Mouse (Mus musculus): ENCODE results near the gene Diras1. TPM values are rescaled to one million over a fixed set of nuclear protein-coding genes. Genes with fewer than 3 reads are reported as not detected.
A peak's percentile ranks its signal among the peaks of the same experiment; 100 is the strongest.

The Diras1 gene
- polyA plus RNA-seq, 1 experiment from 2014 or later = 13.4 TPM

GRCm38 (mm10) chr10:81026857-81027256, 1.4 kb upstream of the Diras1 start:
- Histone ChIP-seq H3K9ac (no peak overlapping the region), H3K9me3 (replicated peaks) (no peaks in the 10 kb centered on the region), H3K4me1 (peaks cover 14% of the 10 kb centered on the region), H3K4me2 (no peak overlapping the region), H3K36me3 (ENCODE audit: poor library complexity, severe bottlenecking) (peaks cover 24% of the 10 kb centered on the region), H3K27me3 (peaks cover 34% of the 10 kb centered on the region), H3K27ac (no peak overlapping the region), H3K4me3 (no peak overlapping the region)
- WGBS = 88% methylated on average over 5 of the region's 5 CpGs
- ATAC-seq = no peak

- Histone ChIP-seq H3K4me1 (peaks cover 14% of the 10 kb centered on the region), H3K9me3 (replicated peaks) (no peaks in the 10 kb centered on the region), H3K27me3 (peaks cover 44% of the 10 kb centered on the region), H3K4me2 (peak overlapping the region; percentile 75), H3K36me3 (ENCODE audit: poor library complexity, severe bottlenecking) (peaks cover 7% of the 10 kb centered on the region), H3K4me3 (peak overlapping the region; percentile 49), H3K27ac (no peak overlapping the region), H3K9ac (peak overlapping the region; percentile 75)
- 1% methylated on average over 26 of the region's 43 CpGs for WGBS
- ATAC-seq = peak; percentile 52
These were observed 328 bp downstream of the Diras1 start for GRCm38 (mm10) chr10:81025047-81025621.

- Histone ChIP-seq H3K9me3 (replicated peaks) (no peaks in the 10 kb centered on the region), H3K4me3 (peak overlapping the region; percentile 49), H3K27ac (no peak overlapping the region), H3K9ac (peak overlapping the region; percentile 75), H3K36me3 (ENCODE audit: poor library complexity, severe bottlenecking) (0 out of 2 replicates have a peak, but pooled peaks cover under 1% of the 10 kb centered on the region), H3K27me3 (peaks cover 44% of the 10 kb centered on the region), H3K4me1 (peaks cover 13% of the 10 kb centered on the region), H3K4me2 (peak overlapping the region; percentile 75)
- 75% methylated on average over 5 of the region's 5 CpGs for WGBS
- ATAC-seq = no peak
These were observed 1.0 kb downstream of the Diras1 start for GRCm38 (mm10) chr10:81024346-81024937.

- no peak for ATAC-seq
- H3K9me3 ChIP-seq (replicated peaks) = no peaks in the 10 kb centered on the region
- WGBS = 72% methylated on average over 8 of the region's 8 CpGs
- H3K4me3 ChIP-seq = no peak overlapping the region
- peaks cover 44% of the 10 kb centered on the region for H3K27me3 ChIP-seq
- no peak overlapping the region for H3K4me2 ChIP-seq
- H3K27ac ChIP-seq = no peak overlapping the region
- no peaks in the 10 kb centered on the region for H3K36me3 ChIP-seq (ENCODE audit: poor library complexity, severe bottlenecking)
- no peak overlapping the region for H3K9ac ChIP-seq
- peaks cover 9% of the 10 kb centered on the region for H3K4me1 ChIP-seq
These were observed 2.7 kb downstream of the Diras1 start for GRCm38 (mm10) chr10:81022744-81023143.

- H3K27ac ChIP-seq = no peak overlapping the region
- no peak overlapping the region for H3K9ac ChIP-seq
- H3K4me3 ChIP-seq = no peak overlapping the region
- H3K4me1 ChIP-seq = peaks cover 9% of the 10 kb centered on the region
- 22% methylated on average over 26 of the region's 26 CpGs for WGBS
- no peak for ATAC-seq
- peaks cover 37% of the 10 kb centered on the region for H3K27me3 ChIP-seq
- H3K36me3 ChIP-seq (ENCODE audit: poor library complexity, severe bottlenecking) = no peaks in the 10 kb centered on the region
- H3K9me3 ChIP-seq (replicated peaks) = no peaks in the 10 kb centered on the region
- H3K4me2 ChIP-seq = 0 out of 2 replicates have a peak overlapping the region, but pooled peaks have one; percentile 3
These were observed 3.8 kb downstream of the Diras1 start for GRCm38 (mm10) chr10:81021547-81022110.

GRCm38 (mm10) chr10:81020207-81020606, 5.3 kb downstream of the Diras1 start:
- no peak for ATAC-seq
- Histone ChIP-seq H3K4me3 (no peak overlapping the region), H3K27me3 (peaks cover 32% of the 10 kb centered on the region), H3K27ac (no peak overlapping the region), H3K4me1 (peaks cover 7% of the 10 kb centered on the region), H3K9me3 (replicated peaks) (no peaks in the 10 kb centered on the region), H3K36me3 (ENCODE audit: poor library complexity, severe bottlenecking) (no peaks in the 10 kb centered on the region), H3K9ac (no peak overlapping the region), H3K4me2 (no peak overlapping the region)
- 48% methylated on average over 2 of the region's 2 CpGs for WGBS

GRCm38 (mm10) chr10:81019687-81020086, 5.8 kb downstream of the Diras1 start:
- Histone ChIP-seq H3K4me2 (no peak overlapping the region), H3K4me1 (peaks cover 4% of the 10 kb centered on the region; the same call in 1 of the 2 replicates), H3K4me3 (no peak overlapping the region), H3K9me3 (replicated peaks) (no peaks in the 10 kb centered on the region), H3K9ac (no peak overlapping the region), H3K36me3 (ENCODE audit: poor library complexity, severe bottlenecking) (no peaks in the 10 kb centered on the region), H3K27me3 (peaks cover 27% of the 10 kb centered on the region), H3K27ac (no peak overlapping the region)
- 68% methylated on average over 6 of the region's 6 CpGs for WGBS
- no peak for ATAC-seq

- Histone ChIP-seq H3K4me3 (no peak overlapping the region), H3K9ac (no peak overlapping the region), H3K9me3 (replicated peaks) (no peaks in the 10 kb centered on the region), H3K27me3 (peaks cover 21% of the 10 kb centered on the region), H3K4me1 (peaks cover 9% of the 10 kb centered on the region; the same call in 1 of the 2 replicates), H3K27ac (no peak overlapping the region), H3K36me3 (ENCODE audit: poor library complexity, severe bottlenecking) (no peaks in the 10 kb centered on the region), H3K4me2 (no peak overlapping the region)
- no peak for ATAC-seq
- WGBS = 45% methylated on average over 10 of the region's 10 CpGs
These were observed 7.1 kb downstream of the Diras1 start for GRCm38 (mm10) chr10:81018326-81018725.

GRCm38 (mm10) chr10:81016645-81017044, 8.8 kb downstream of the Diras1 start:
- H3K27ac ChIP-seq = no peak overlapping the region
- no peak overlapping the region for H3K9ac ChIP-seq
- H3K9me3 ChIP-seq (replicated peaks) = no peaks in the 10 kb centered on the region
- WGBS = 5% methylated on average over 7 of the region's 7 CpGs
- no peak overlapping the region for H3K4me2 ChIP-seq
- H3K4me1 ChIP-seq = peaks cover 9% of the 10 kb centered on the region; the same call in 1 of the 2 replicates
- ATAC-seq = no peak
- no peaks in the 10 kb centered on the region for H3K36me3 ChIP-seq (ENCODE audit: poor library complexity, severe bottlenecking)
- no peak overlapping the region for H3K4me3 ChIP-seq
- peaks cover 8% of the 10 kb centered on the region for H3K27me3 ChIP-seq

GRCm38 (mm10) chr10:81015666-81016065, 9.8 kb downstream of the Diras1 start:
- Histone ChIP-seq H3K27ac (no peak overlapping the region), H3K4me1 (peaks cover 12% of the 10 kb centered on the region; the same call in 1 of the 2 replicates), H3K36me3 (ENCODE audit: poor library complexity, severe bottlenecking) (no peaks in the 10 kb centered on the region), H3K9ac (no peak overlapping the region), H3K9me3 (replicated peaks) (no peaks in the 10 kb centered on the region), H3K4me2 (no peak overlapping the region), H3K4me3 (no peak overlapping the region), H3K27me3 (peaks cover under 1% of the 10 kb centered on the region)
- no peak for ATAC-seq
- 91% methylated on average over 2 of the region's 2 CpGs for WGBS

GRCm38 (mm10) chr10:81014393-81015384, 10.8 kb downstream of the Diras1 start, which contains the start of gene Gng7:
Gene Gng7, minus strand, starts transcription at chr10:81014945.
- H3K36me3 ChIP-seq (ENCODE audit: poor library complexity, severe bottlenecking) = no peaks in the 10 kb centered on the region
- no peaks in the 10 kb centered on the region for H3K27me3 ChIP-seq
- ATAC-seq = peak; percentile 97
- WGBS = 9% methylated on average over 31 of the region's 31 CpGs
- H3K4me3 ChIP-seq = peak within 1 kb of the TSS; percentile 43
- no peaks in the 10 kb centered on the region for H3K9me3 ChIP-seq (replicated peaks)
- H3K4me1 ChIP-seq = peaks cover 12% of the 10 kb centered on the region; the same call in 1 of the 2 replicates
- peak within 1 kb of the TSS; percentile 62 for H3K4me2 ChIP-seq
- H3K27ac ChIP-seq = no peak within 1 kb of the TSS
- peak within 1 kb of the TSS; percentile 68 for H3K9ac ChIP-seq
